Mouse (Mus musculus) A20 (cell line): ENCODE results near the gene Gpr55.

Source experiments
- DNase-seq: peaks from one replicate; pipeline ENCODE4 v3.0.0-alpha.2; 2011; ENCODE audit warnings: low read depth, low spot score

Gene Gpr55

GRCm38 (mm10) chr1:85959129-85959888 is 1.5 kb downstream of the Gpr55 start:
- DNase-seq, result no peak

GRCm38 (mm10) chr1:85957942-85958619 is 2.7 kb downstream of the Gpr55 start:
- DNase-seq, result peak; percentile 38

GRCm38 (mm10) chr1:85957290-85957689 is 3.5 kb downstream of the Gpr55 start:
- DNase-seq, result no peak

GRCm38 (mm10) chr1:85955150-85955549 is 5.7 kb downstream of the Gpr55 start:
- no peak for DNase-seq

GRCm38 (mm10) chr1:85949085-85949684 is 11.6 kb downstream of the Gpr55 start:
- no peak for DNase-seq

- DNase-seq, result no peak
These were observed 18.5 kb downstream of the Gpr55 start for GRCm38 (mm10) chr1:85942318-85942717.

- no peak for DNase-seq
These were observed 23.5 kb downstream of the Gpr55 start for GRCm38 (mm10) chr1:85937323-85937722.

- no peak for DNase-seq
These were observed 24.5 kb downstream of the Gpr55 start for GRCm38 (mm10) chr1:85936265-85936664.

GRCm38 (mm10) chr1:85935148-85935852 is 25.5 kb downstream of the Gpr55 start:
- DNase-seq, result peak; percentile 73

- no peak for DNase-seq
These were observed 26.2 kb downstream of the Gpr55 start for GRCm38 (mm10) chr1:85934560-85934959.

GRCm38 (mm10) chr1:85933631-85934465 is 27.0 kb downstream of the Gpr55 start:
- no peak for DNase-seq

- peak; percentile 56 for DNase-seq
These were observed 27.6 kb downstream of the Gpr55 start for GRCm38 (mm10) chr1:85933226-85933625.

- DNase-seq, result no peak
These were observed 29.6 kb downstream of the Gpr55 start for GRCm38 (mm10) chr1:85931170-85931569.

GRCm38 (mm10) chr1:85929406-85929805 is 31.4 kb downstream of the Gpr55 start:
- DNase-seq, result no peak

GRCm38 (mm10) chr1:85928688-85929065 is 32.1 kb downstream of the Gpr55 start:
- DNase-seq, result peak; percentile 50

GRCm38 (mm10) chr1:85928057-85928687 is 32.6 kb downstream of the Gpr55 start, which contains the start of gene 4933407L21Rik:
4933407L21Rik (plus strand) TSS chr1:85928483.
- no peak for DNase-seq

GRCm38 (mm10) chr1:85925183-85925582 is 35.6 kb downstream of the Gpr55 start:
- no peak for DNase-seq

GRCm38 (mm10) chr1:85922865-85923211 is 38.0 kb downstream of the Gpr55 start:
- DNase-seq, result no peak

GRCm38 (mm10) chr1:85922127-85922864 is 38.5 kb downstream of the Gpr55 start:
- DNase-seq, result no peak

- no peak for DNase-seq
These were observed 39.1 kb downstream of the Gpr55 start for GRCm38 (mm10) chr1:85921725-85922124.
